Mouse (Mus musculus) limb, embryonic 14.5 days (tissue): ENCODE results near the gene Olfr1383. TPM values are rescaled to one million over a fixed set of nuclear protein-coding genes. Genes with fewer than 3 reads are reported as not detected.
"Not testable (repeated sequence)": the region's sequence is repeated elsewhere in the genome, so short reads cannot be mapped to it uniquely, and the experiment has no call there.

ENCODE experiments used
- ATAC-seq: fragments of 200-750 bp; cut with Nextera tagmentation; 2 replicates; pipeline ENCODE4 v1.8.0; 2017; ENCODE audit warnings: low read depth, moderate number of reproducible peaks, moderate TSS enrichment; ENCODE audit not compliant: low FRiP score
- DNase-seq: peaks from one replicate; pipeline ENCODE4 v3.0.0-alpha.2; 2015; ENCODE audit warnings: low spot score
- H3K27ac ChIP-seq: fragments of 300-500 bp; sonication (generic); replicated peaks from 2 replicates; pipeline ENCODE4 v1.5.1; 2014; ENCODE audit warnings: low read depth, mild to moderate bottlenecking, low read length, moderate library complexity, mixed read lengths
- H3K27me3 ChIP-seq: fragments of 300-500 bp; sonication (generic); 2 replicates; pipeline ENCODE4 v1.6.1; 2014; ENCODE audit warnings: low read length, mixed read lengths; ENCODE audit not compliant: control insufficient read depth, insufficient read depth
- H3K36me3 ChIP-seq: fragments of 300-500 bp; sonication (generic); 2 replicates; pipeline ENCODE4 v1.6.1; 2014; ENCODE audit warnings: mild to moderate bottlenecking, low read length, moderate library complexity, mixed read lengths; ENCODE audit not compliant: control insufficient read depth, insufficient read depth
- H3K4me1 ChIP-seq: fragments of 300-500 bp; sonication (generic); 2 replicates; pipeline ENCODE4 v1.6.1; 2014; ENCODE audit warnings: antibody characterized with exemption, low read length, mixed read lengths; ENCODE audit not compliant: control insufficient read depth, insufficient read depth
- H3K4me2 ChIP-seq: fragments of 300-500 bp; sonication (generic); replicated peaks from 2 replicates; pipeline ENCODE4 v1.6.1; 2014; ENCODE audit warnings: low read depth, mild to moderate bottlenecking, low read length, moderate library complexity; ENCODE audit not compliant: severe bottlenecking
- H3K4me3 ChIP-seq: fragments of 300-500 bp; sonication (generic); replicated peaks from 2 replicates; pipeline ENCODE4 v1.5.1; 2014; ENCODE audit warnings: low read length
- H3K9ac ChIP-seq: fragments of 300-500 bp; sonication (generic); 2 replicates; pipeline ENCODE4 v1.6.1; 2014; ENCODE audit warnings: mild to moderate bottlenecking, low read depth, low read length, moderate library complexity; ENCODE audit not compliant: severe bottlenecking
- H3K9me3 ChIP-seq: fragments of 300-500 bp; sonication (generic); 2 replicates; pipeline ENCODE4 v1.6.1; 2016; ENCODE audit warnings: low read length; ENCODE audit not compliant: control insufficient read depth
- WGBS: fragments of 180-500 bp; shearing (Covaris S2); extraction: QIAGEN DNeasy Blood & Tissue Kit; methylation state at CpG from one replicate; pipeline ENCODE4 v1.1.7; 2014; 5-methylcytosine and 5-hydroxymethylcytosine counted together
- polyA plus RNA-seq, 2 experiments: library from polyadenylated mRNA; depleted of rRNA in 1 of 2; stranded (reverse) in 1 of 2; unstranded in 1 of 2; fragments of >200 nt; fragmentation: Nextera tagmentation in 1 of 2; extraction: Ambion mirVana in 1 of 2; gene quantifications; 2 replicates each; pipeline versions ENCODE4 v1.2.1 to v1.2.3; 2012 to 2014

The Olfr1383 gene
- polyA plus RNA-seq, 2 experiments: not detected

DNA sequence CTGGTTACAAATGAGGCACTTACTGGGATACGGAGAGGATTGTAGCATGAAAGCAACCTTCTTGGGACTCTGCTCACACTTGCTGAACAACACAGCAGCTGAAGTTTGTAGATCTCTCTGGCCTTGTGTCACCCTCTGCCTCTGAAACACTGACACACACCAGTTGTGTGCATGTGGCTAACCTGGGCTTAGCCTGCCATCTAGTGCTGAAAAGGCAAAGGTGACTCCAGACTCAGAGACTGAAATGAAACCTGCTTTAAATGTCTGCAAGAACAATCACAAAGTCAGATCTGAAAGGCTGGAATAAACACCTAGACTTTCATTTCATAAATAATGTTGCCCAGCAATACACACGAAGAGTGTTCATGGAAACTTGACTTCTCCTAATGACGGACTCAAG is 34.6 kb downstream of the Olfr1383 start:
- H3K4me1 ChIP-seq, H3K4me2 ChIP-seq, H3K36me3 ChIP-seq, H3K9ac ChIP-seq, DNase-seq, H3K4me3 ChIP-seq, H3K9me3 ChIP-seq, H3K27ac ChIP-seq, ATAC-seq, H3K27me3 ChIP-seq: not testable (repeated sequence)
- 87% methylated on average over 3 of the region's 3 CpGs for WGBS

- WGBS: 79% methylated on average over 5 of the region's 5 CpGs
- not testable (repeated sequence) for H3K4me2 ChIP-seq, H3K4me1 ChIP-seq, H3K36me3 ChIP-seq, DNase-seq, H3K4me3 ChIP-seq, H3K27ac ChIP-seq, ATAC-seq, H3K9ac ChIP-seq, H3K27me3 ChIP-seq, H3K9me3 ChIP-seq
Observed at GRCm38 (mm10) chr11:49556578-49556977, 37.1 kb downstream of the Olfr1383 start, which contains the start of gene Olfr1380. Olfr1380 (plus strand) TSS chr11:49556878.

GRCm38 (mm10) chr11:49575054-49575453 is 55.6 kb downstream of the Olfr1383 start:
- DNase-seq: peak; percentile 22
- H3K9ac ChIP-seq, H3K4me2 ChIP-seq, ATAC-seq, H3K9me3 ChIP-seq, H3K36me3 ChIP-seq, H3K27me3 ChIP-seq, H3K27ac ChIP-seq, H3K4me3 ChIP-seq, H3K4me1 ChIP-seq: not testable (repeated sequence)
- WGBS: 43% methylated on average over 2 of the region's 2 CpGs

Other genes with a start within 250 kb of the Olfr1383 start
- 0.09 and 0.26 TPM in 2 replicates for gene Olfr1393, start 241.3 kb upstream of the Olfr1383 start, polyA plus RNA-seq (2012; rRNA removed)
- gene Olfr1393, start 241.3 kb upstream of the Olfr1383 start, polyA plus RNA-seq (2014; fragmentation: Nextera tagmentation; extraction: Ambion mirVana): not detected in 2 replicates
- 0.15 and 0.18 TPM in 2 replicates for gene Olfr1392, start 234.4 kb upstream of the Olfr1383 start, polyA plus RNA-seq (2012; rRNA removed)
- gene Olfr1392, start 234.4 kb upstream of the Olfr1383 start, polyA plus RNA-seq (2014; fragmentation: Nextera tagmentation; extraction: Ambion mirVana): 0.06 TPM in 1 of 2 replicates, not detected in the other
- gene Olfr10, start 214.9 kb upstream of the Olfr1383 start, polyA plus RNA-seq (2012; rRNA removed): not detected in 2 replicates
- not detected in 2 replicates for gene Olfr10, start 214.9 kb upstream of the Olfr1383 start, polyA plus RNA-seq (2014; fragmentation: Nextera tagmentation; extraction: Ambion mirVana)
- not detected in 2 replicates for gene Olfr1391, start 196.9 kb upstream of the Olfr1383 start, polyA plus RNA-seq (2012; rRNA removed)
- gene Olfr1391, start 196.9 kb upstream of the Olfr1383 start, polyA plus RNA-seq (2014; fragmentation: Nextera tagmentation; extraction: Ambion mirVana): not detected in 2 replicates
- gene Olfr1390, start 184.5 kb upstream of the Olfr1383 start, polyA plus RNA-seq (2012; rRNA removed): not detected in 2 replicates
- gene Olfr1390, start 184.5 kb upstream of the Olfr1383 start, polyA plus RNA-seq (2014; fragmentation: Nextera tagmentation; extraction: Ambion mirVana): not detected in 2 replicates
- not detected in 2 replicates for gene Olfr1389, start 96.6 kb upstream of the Olfr1383 start, polyA plus RNA-seq (2012; rRNA removed)
- gene Olfr1389, start 96.6 kb upstream of the Olfr1383 start, polyA plus RNA-seq (2014; fragmentation: Nextera tagmentation; extraction: Ambion mirVana): not detected in 2 replicates
- 0.11 and 0.19 TPM in 2 replicates for gene Olfr1388, start 83.0 kb upstream of the Olfr1383 start, polyA plus RNA-seq (2012; rRNA removed)
- gene Olfr1388, start 83.0 kb upstream of the Olfr1383 start, polyA plus RNA-seq (2014; fragmentation: Nextera tagmentation; extraction: Ambion mirVana): 0.06 and 0.15 TPM in 2 replicates
- not detected in 2 replicates for gene Olfr1387, start 64.3 kb upstream of the Olfr1383 start, polyA plus RNA-seq (2012; rRNA removed)
- not detected in 2 replicates for gene Olfr1387, start 64.3 kb upstream of the Olfr1383 start, polyA plus RNA-seq (2014; fragmentation: Nextera tagmentation; extraction: Ambion mirVana)
- not detected in 2 replicates for gene Olfr1386, start 54.6 kb upstream of the Olfr1383 start, polyA plus RNA-seq (2012; rRNA removed)
- gene Olfr1386, start 54.6 kb upstream of the Olfr1383 start, polyA plus RNA-seq (2014; fragmentation: Nextera tagmentation; extraction: Ambion mirVana): not detected in 2 replicates
- gene Olfr1385, start 30.6 kb upstream of the Olfr1383 start, polyA plus RNA-seq (2012; rRNA removed): not detected in 2 replicates
- gene Olfr1385, start 30.6 kb upstream of the Olfr1383 start, polyA plus RNA-seq (2014; fragmentation: Nextera tagmentation; extraction: Ambion mirVana): not detected in 2 replicates
- gene Olfr1384, start 12.9 kb upstream of the Olfr1383 start, polyA plus RNA-seq (2012; rRNA removed): not detected in 2 replicates
- gene Olfr1384, start 12.9 kb upstream of the Olfr1383 start, polyA plus RNA-seq (2014; fragmentation: Nextera tagmentation; extraction: Ambion mirVana): not detected in 2 replicates
- not detected in 2 replicates for gene Olfr1382, start 8.6 kb downstream of the Olfr1383 start, polyA plus RNA-seq (2012; rRNA removed)
- gene Olfr1382, start 8.6 kb downstream of the Olfr1383 start, polyA plus RNA-seq (2014; fragmentation: Nextera tagmentation; extraction: Ambion mirVana): not detected in 2 replicates
- gene Olfr1381, start 23.8 kb downstream of the Olfr1383 start, polyA plus RNA-seq (2012; rRNA removed): not detected in 2 replicates
- gene Olfr1381, start 23.8 kb downstream of the Olfr1383 start, polyA plus RNA-seq (2014; fragmentation: Nextera tagmentation; extraction: Ambion mirVana): not detected in 2 replicates
- gene Olfr1380, start 37.2 kb downstream of the Olfr1383 start, polyA plus RNA-seq (2012; rRNA removed): not detected in 2 replicates
- not detected in 2 replicates for gene Olfr1380, start 37.2 kb downstream of the Olfr1383 start, polyA plus RNA-seq (2014; fragmentation: Nextera tagmentation; extraction: Ambion mirVana)
- gene Flt4, start 89.6 kb downstream of the Olfr1383 start, polyA plus RNA-seq (2012; rRNA removed): 7.1 and 8.6 TPM in 2 replicates
- 6.8 and 7.3 TPM in 2 replicates for gene Flt4, start 89.6 kb downstream of the Olfr1383 start, polyA plus RNA-seq (2014; fragmentation: Nextera tagmentation; extraction: Ambion mirVana)
- gene Scgb3a1, start 144.0 kb downstream of the Olfr1383 start, polyA plus RNA-seq (2012; rRNA removed): not detected in 2 replicates
- not detected in 2 replicates for gene Scgb3a1, start 144.0 kb downstream of the Olfr1383 start, polyA plus RNA-seq (2014; fragmentation: Nextera tagmentation; extraction: Ambion mirVana)
- gene Cnot6, start 193.1 kb downstream of the Olfr1383 start, polyA plus RNA-seq (2012; rRNA removed): 65.2 and 68.1 TPM in 2 replicates
- gene Cnot6, start 193.1 kb downstream of the Olfr1383 start, polyA plus RNA-seq (2014; fragmentation: Nextera tagmentation; extraction: Ambion mirVana): 57.0 and 59.7 TPM in 2 replicates